Mouse (Mus musculus) kidney, embryonic 16.5 days (tissue): ENCODE measurements at regions not wholly inside any gene's neighbourhood (a gene's known extent, or its start where the extent isn't known, plus 50 kb on each side); places are given as distances from the start of the nearest gene placed in this dataset.
A peak's percentile ranks its signal among the peaks of the same experiment; 100 is the strongest.

Source experiments
- ATAC-seq: fragments of 200-750 bp; cut with Nextera tagmentation; 2 replicates; pipeline ENCODE4 v1.8.0; 2017; ENCODE audit warnings: moderate TSS enrichment; ENCODE audit not compliant: low FRiP score, low TSS enrichment
- H3K27ac ChIP-seq: fragments of 300-500 bp; sonication (generic); 2 replicates; pipeline ENCODE4 v1.5.1; 2014; ENCODE audit warnings: low read length
- H3K27me3 ChIP-seq: fragments of 300-500 bp; sonication (generic); 2 replicates; pipeline ENCODE4 v1.6.1; 2014; ENCODE audit warnings: low read length, control low read depth, mixed read lengths; ENCODE audit not compliant: insufficient read depth
- H3K36me3 ChIP-seq: fragments of 300-500 bp; sonication (generic); 2 replicates; pipeline ENCODE4 v1.6.1; 2014; ENCODE audit warnings: low read length, control low read depth, mixed read lengths; ENCODE audit not compliant: insufficient read depth
- H3K4me1 ChIP-seq: fragments of 300-500 bp; sonication (generic); 2 replicates; pipeline ENCODE4 v1.6.1; 2014; ENCODE audit warnings: low read length, control low read depth, mixed read lengths; ENCODE audit not compliant: insufficient read depth
- H3K4me2 ChIP-seq: fragments of 300-500 bp; sonication (generic); replicated peaks from 2 replicates; pipeline ENCODE4 v1.6.1; 2014; ENCODE audit warnings: low read depth, low read length
- H3K4me3 ChIP-seq: fragments of 300-500 bp; sonication (generic); 2 replicates; pipeline ENCODE4 v1.5.1; 2014; ENCODE audit warnings: mild to moderate bottlenecking, low read length
- H3K9ac ChIP-seq: fragments of 300-500 bp; sonication (generic); replicated peaks from 2 replicates; pipeline ENCODE4 v1.6.1; 2014; ENCODE audit warnings: low read length
- H3K9me3 ChIP-seq: fragments of 300-500 bp; sonication (generic); 2 replicates; pipeline ENCODE4 v1.6.1; 2016; ENCODE audit warnings: low read length, control low read depth
- WGBS: fragments of 180-500 bp; shearing (Covaris S2); extraction: QIAGEN DNeasy Blood & Tissue Kit; methylation state at CpG from one replicate; pipeline ENCODE4 v1.1.7; 2014; 5-methylcytosine and 5-hydroxymethylcytosine counted together

- no peak overlapping the region for H3K27ac ChIP-seq
- H3K4me3 ChIP-seq, result no peak overlapping the region
- H3K27me3 ChIP-seq, result peaks cover 6% of the 10 kb centered on the region
- H3K4me2 ChIP-seq, result no peak overlapping the region
- no peak overlapping the region for H3K9ac ChIP-seq
- H3K9me3 ChIP-seq, result no peaks in the 10 kb centered on the region
- ATAC-seq, result no peak
- H3K4me1 ChIP-seq, result no peaks in the 10 kb centered on the region; the same call in 1 of the 2 replicates
- no peaks in the 10 kb centered on the region for H3K36me3 ChIP-seq
- 86% methylated on average over 3 of the region's 3 CpGs for WGBS
Measured at GRCm38 (mm10) chr1:190530079-190530478, 359.6 kb upstream of the Prox1 start.

GRCm38 (mm10) chr1:190527545-190528137 is 357.1 kb upstream of the Prox1 start:
- Histone ChIP-seq H3K27ac (no peak overlapping the region), H3K4me3 (no peak overlapping the region), H3K9ac (no peak overlapping the region), H3K27me3 (peaks cover 23% of the 10 kb centered on the region), H3K9me3 (no peaks in the 10 kb centered on the region), H3K36me3 (no peaks in the 10 kb centered on the region), H3K4me2 (no peak overlapping the region), H3K4me1 (no peaks in the 10 kb centered on the region; the same call in 1 of the 2 replicates)
- no peak for ATAC-seq
- WGBS, result 75% methylated on average over 7 of the region's 7 CpGs

- Histone ChIP-seq H3K9me3 (no peaks in the 10 kb centered on the region), H3K27me3 (peaks cover 23% of the 10 kb centered on the region), H3K27ac (no peak overlapping the region), H3K4me3 (no peak overlapping the region), H3K4me1 (no peaks in the 10 kb centered on the region; the same call in 1 of the 2 replicates), H3K9ac (no peak overlapping the region), H3K36me3 (no peaks in the 10 kb centered on the region), H3K4me2 (no peak overlapping the region)
- ATAC-seq, result no peak
- 14% methylated on average over 7 of the region's 7 CpGs for WGBS
Measured at GRCm38 (mm10) chr1:190526634-190527033, 356.1 kb upstream of the Prox1 start.

GRCm38 (mm10) chr1:190526046-190526445 is 355.5 kb upstream of the Prox1 start:
- WGBS, result 13% methylated on average over 6 of the region's 6 CpGs

GRCm38 (mm10) chr1:190500106-190500505 is 329.6 kb upstream of the Prox1 start:
- no peak overlapping the region for H3K27ac ChIP-seq
- no peaks in the 10 kb centered on the region for H3K4me1 ChIP-seq
- 0 out of 2 replicates have a peak, but pooled peaks cover 2% of the 10 kb centered on the region for H3K27me3 ChIP-seq
- WGBS, result 80% methylated on average over 8 of the region's 8 CpGs
- no peak for ATAC-seq
- no peak overlapping the region for H3K4me2 ChIP-seq
- no peak overlapping the region for H3K9ac ChIP-seq
- H3K4me3 ChIP-seq, result no peak overlapping the region
- H3K36me3 ChIP-seq, result no peaks in the 10 kb centered on the region
- no peaks in the 10 kb centered on the region for H3K9me3 ChIP-seq

More at GRCm38 (mm10) chr1:190526046-190526445, 355.5 kb upstream of the Prox1 start:
- no peak for ATAC-seq
- Histone ChIP-seq H3K4me1 (no peaks in the 10 kb centered on the region; the same call in 1 of the 2 replicates), H3K9ac (no peak overlapping the region), H3K9me3 (no peaks in the 10 kb centered on the region), H3K4me2 (no peak overlapping the region), H3K27me3 (peaks cover 23% of the 10 kb centered on the region), H3K36me3 (no peaks in the 10 kb centered on the region), H3K27ac (no peak overlapping the region), H3K4me3 (no peak overlapping the region)

GRCm38 (mm10) chr1:190497474-190497873 is 327.0 kb upstream of the Prox1 start:
- no peak overlapping the region for H3K9ac ChIP-seq
- no peak for ATAC-seq
- WGBS, result 91% methylated on average over 4 of the region's 4 CpGs
- no peak overlapping the region for H3K27ac ChIP-seq
- H3K4me2 ChIP-seq, result no peak overlapping the region
- no peaks in the 10 kb centered on the region for H3K9me3 ChIP-seq
- H3K36me3 ChIP-seq, result no peaks in the 10 kb centered on the region
- H3K4me3 ChIP-seq, result no peak overlapping the region
- 0 out of 2 replicates have a peak, but pooled peaks cover 2% of the 10 kb centered on the region for H3K27me3 ChIP-seq
- H3K4me1 ChIP-seq, result no peaks in the 10 kb centered on the region

GRCm38 (mm10) chr1:190495741-190496520 is 325.4 kb upstream of the Prox1 start:
- Histone ChIP-seq H3K36me3 (no peaks in the 10 kb centered on the region), H3K9ac (no peak overlapping the region), H3K4me2 (no peak overlapping the region), H3K4me1 (no peaks in the 10 kb centered on the region), H3K9me3 (no peaks in the 10 kb centered on the region; the same call in 1 of the 2 replicates), H3K27ac (no peak overlapping the region), H3K4me3 (no peak overlapping the region), H3K27me3 (no peaks in the 10 kb centered on the region)
- no peak for ATAC-seq
- 58% methylated on average over 10 of the region's 10 CpGs for WGBS

- Histone ChIP-seq H3K4me3 (no peak overlapping the region), H3K4me1 (peaks cover 3% of the 10 kb centered on the region; the same call in 1 of the 2 replicates), H3K4me2 (no peak overlapping the region), H3K27ac (0 out of 2 replicates have a peak overlapping the region, but pooled peaks have one; percentile 23), H3K27me3 (no peaks in the 10 kb centered on the region), H3K9ac (no peak overlapping the region), H3K36me3 (no peaks in the 10 kb centered on the region), H3K9me3 (no peaks in the 10 kb centered on the region)
- ATAC-seq, result no peak; the same call in 1 of the 2 replicates
- WGBS, result 62% methylated on average over 7 of the region's 7 CpGs
Measured at GRCm38 (mm10) chr1:190486551-190487104, 316.1 kb upstream of the Prox1 start.

GRCm38 (mm10) chr1:190483366-190483765 is 312.9 kb upstream of the Prox1 start:
- 78% methylated on average over 13 of the region's 13 CpGs for WGBS
- peaks cover 3% of the 10 kb centered on the region; the same call in 1 of the 2 replicates for H3K4me1 ChIP-seq
- no peak for ATAC-seq

More at GRCm38 (mm10) chr1:190483366-190483765, 312.9 kb upstream of the Prox1 start:
- Histone ChIP-seq H3K4me2 (no peak overlapping the region), H3K9me3 (peaks cover 4% of the 10 kb centered on the region; the same call in 1 of the 2 replicates), H3K9ac (no peak overlapping the region), H3K36me3 (no peaks in the 10 kb centered on the region), H3K4me3 (no peak overlapping the region), H3K27ac (no peak overlapping the region), H3K27me3 (no peaks in the 10 kb centered on the region)
